Mouse (Mus musculus) liver, embryonic 15.5 days (tissue): ENCODE data around the gene Gm37240. TPM values are rescaled to one million over a fixed set of nuclear protein-coding genes. Genes with fewer than 3 reads are reported as not detected.

Experiments used
- ATAC-seq: fragments of 200-750 bp; cut with Nextera tagmentation; 2 replicates; pipeline ENCODE4 v1.8.0; 2017; ENCODE audit warnings: moderate number of reproducible peaks, mild to moderate bottlenecking, moderate library complexity; ENCODE audit not compliant: insufficient read depth
- H3K27ac ChIP-seq: fragments of 300-500 bp; sonication (generic); replicated peaks from 2 replicates; pipeline ENCODE4 v1.5.1; 2015; ENCODE audit warnings: mild to moderate bottlenecking, inconsistent platforms
- H3K27me3 ChIP-seq: fragments of 300-500 bp; sonication (generic); 2 replicates; pipeline ENCODE4 v1.6.1; 2015; ENCODE audit warnings: mild to moderate bottlenecking, inconsistent platforms
- H3K36me3 ChIP-seq: fragments of 300-500 bp; sonication (generic); replicated peaks from 2 replicates; pipeline ENCODE4 v1.6.1; 2015; ENCODE audit warnings: moderate library complexity, mild to moderate bottlenecking, inconsistent platforms
- H3K4me1 ChIP-seq: fragments of 300-500 bp; sonication (generic); replicated peaks from 2 replicates; pipeline ENCODE4 v1.6.1; 2015; ENCODE audit warnings: inconsistent platforms
- H3K4me2 ChIP-seq: fragments of 300-500 bp; sonication (generic); 2 replicates; pipeline ENCODE4 v1.6.1; 2015; ENCODE audit warnings: moderate library complexity, mild to moderate bottlenecking, inconsistent platforms
- H3K4me3 ChIP-seq: fragments of 300-500 bp; sonication (generic); replicated peaks from 2 replicates; pipeline ENCODE4 v1.5.1; 2015; ENCODE audit warnings: mild to moderate bottlenecking, inconsistent platforms
- H3K9ac ChIP-seq: fragments of 300-500 bp; sonication (generic); 2 replicates; pipeline ENCODE4 v1.6.1; 2015; ENCODE audit warnings: moderate library complexity, mild to moderate bottlenecking, inconsistent platforms
- H3K9me3 ChIP-seq: fragments of 300-500 bp; sonication (generic); replicated peaks from 2 replicates; pipeline ENCODE4 v1.6.1; 2016; ENCODE audit warnings: inconsistent platforms
- WGBS: fragments of 180-500 bp; shearing (Covaris S2); methylation state at CpG from one replicate; pipeline ENCODE4 v1.1.7; 2015; ENCODE audit warnings: mixed read lengths; ENCODE audit not compliant: insufficient replicate concordance; 5-methylcytosine and 5-hydroxymethylcytosine counted together
- polyA plus RNA-seq: library from polyadenylated mRNA; unstranded; fragments of >200 nt; fragmentation: Nextera tagmentation; extraction: Ambion mirVana; gene quantifications from 2 replicates; pipeline ENCODE4 v1.2.1, GENCODE M21; 2015

Gm37240 gene
- polyA plus RNA-seq, 1 experiment from 2014 or later: 0.24 TPM

DNA sequence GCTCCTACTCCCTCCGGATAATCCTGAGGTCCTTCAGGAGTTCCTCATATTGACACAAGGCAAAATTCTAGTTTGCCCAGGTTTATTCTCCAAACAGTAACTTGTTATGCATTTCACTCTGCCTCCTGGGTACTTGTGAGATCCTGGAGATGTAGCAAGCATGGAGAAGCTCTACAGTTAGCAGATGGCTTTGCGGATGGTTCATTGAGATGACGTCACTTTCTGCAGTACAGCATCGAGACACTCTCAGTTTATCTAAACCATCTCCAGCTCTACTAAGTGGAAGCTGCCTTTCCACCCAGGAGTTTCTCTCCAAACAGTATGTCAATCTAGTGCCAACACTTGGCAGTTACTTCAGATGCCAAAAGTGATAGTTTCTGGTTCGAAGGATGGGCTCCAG is 444.5 kb downstream of the Gm37240 start:
- Histone ChIP-seq H3K4me1 (no peaks in the 10 kb centered on the region), H3K4me2 (no peak overlapping the region), H3K27me3 (no peaks in the 10 kb centered on the region), H3K27ac (no peak overlapping the region), H3K36me3 (no peaks in the 10 kb centered on the region), H3K9me3 (no peaks in the 10 kb centered on the region), H3K4me3 (no peak overlapping the region), H3K9ac (no peak overlapping the region)
- ATAC-seq: no peak
- 76% methylated on average over 5 of the region's 5 CpGs for WGBS

DNA sequence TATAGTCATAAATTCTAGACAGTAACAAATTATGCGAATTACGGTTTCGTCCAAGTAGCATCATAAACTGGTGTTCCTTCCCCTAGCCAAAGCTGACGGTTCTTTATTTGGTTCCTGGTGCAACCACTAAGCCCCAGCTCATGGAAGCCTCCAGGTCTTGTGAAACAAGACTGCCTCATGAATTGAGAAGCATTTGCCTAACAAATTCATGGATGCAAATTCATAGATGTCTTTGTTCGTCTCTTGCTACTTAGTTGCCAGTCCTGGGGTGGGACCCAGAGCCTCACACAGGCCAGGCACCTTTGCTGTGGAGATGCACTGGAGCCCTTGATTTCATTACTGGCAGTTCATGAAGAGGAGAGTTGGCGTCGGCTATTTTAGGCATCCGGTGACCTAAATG is 445.1 kb downstream of the Gm37240 start:
- ATAC-seq: no peak
- WGBS: 73% methylated on average over 8 of the region's 8 CpGs
- no peak overlapping the region for H3K4me3 ChIP-seq
- H3K36me3 ChIP-seq: no peaks in the 10 kb centered on the region
- H3K4me1 ChIP-seq: no peaks in the 10 kb centered on the region
- no peak overlapping the region for H3K9ac ChIP-seq
- no peaks in the 10 kb centered on the region for H3K9me3 ChIP-seq
- no peak overlapping the region for H3K27ac ChIP-seq
- no peak overlapping the region for H3K4me2 ChIP-seq
- no peaks in the 10 kb centered on the region for H3K27me3 ChIP-seq

DNA sequence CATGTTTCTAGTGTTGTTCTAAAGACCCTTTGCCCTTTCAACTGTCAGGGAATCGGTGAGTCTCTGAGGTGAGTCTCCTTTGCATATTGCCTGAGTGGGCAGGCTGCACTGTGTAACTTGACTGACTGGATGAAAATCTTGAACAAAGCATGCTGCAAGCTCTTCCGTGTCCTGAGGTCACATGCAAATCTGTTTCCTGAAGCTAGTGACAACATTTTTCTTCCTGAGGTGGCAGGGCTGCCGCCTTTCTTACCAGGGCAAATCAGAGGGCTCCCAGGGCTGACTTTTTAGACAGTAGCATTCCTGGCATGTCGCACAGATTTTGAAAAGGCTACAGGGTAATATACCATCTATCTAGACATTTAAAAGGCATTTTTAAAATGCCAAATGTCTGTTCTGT is 451.9 kb downstream of the Gm37240 start:
- H3K27me3 ChIP-seq: no peaks in the 10 kb centered on the region
- ATAC-seq: no peak
- H3K36me3 ChIP-seq: no peaks in the 10 kb centered on the region
- no peak overlapping the region for H3K9ac ChIP-seq
- H3K9me3 ChIP-seq: no peaks in the 10 kb centered on the region
- H3K27ac ChIP-seq: no peak overlapping the region
- WGBS: 48% methylated on average over 4 of the region's 4 CpGs
- H3K4me2 ChIP-seq: no peak overlapping the region
- H3K4me1 ChIP-seq: no peaks in the 10 kb centered on the region
- no peak overlapping the region for H3K4me3 ChIP-seq

DNA sequence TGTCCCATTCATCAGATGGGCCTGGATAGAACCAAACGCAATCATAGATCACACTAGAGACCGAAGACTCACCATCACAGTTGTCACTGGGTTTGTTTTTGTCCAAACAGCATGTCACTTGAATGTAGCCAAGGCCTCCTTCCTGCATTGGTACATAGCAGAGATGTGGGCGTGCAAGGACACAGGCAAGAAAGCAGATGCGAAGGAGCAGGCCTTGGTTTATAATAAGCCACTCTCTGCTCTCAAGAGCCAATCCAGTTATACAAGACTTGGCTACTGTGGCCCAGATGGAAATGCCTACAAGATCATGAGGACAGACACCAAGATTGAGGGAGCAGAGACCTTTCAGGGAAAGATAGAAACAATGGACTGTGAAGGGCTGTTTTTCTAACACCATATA is 456.1 kb downstream of the Gm37240 start:
- Histone ChIP-seq H3K9ac (no peak overlapping the region), H3K27me3 (no peaks in the 10 kb centered on the region), H3K4me1 (no peaks in the 10 kb centered on the region), H3K4me2 (no peak overlapping the region), H3K36me3 (no peaks in the 10 kb centered on the region), H3K9me3 (no peaks in the 10 kb centered on the region), H3K27ac (no peak overlapping the region), H3K4me3 (no peak overlapping the region)
- no peak for ATAC-seq
- WGBS: 55% methylated on average over 4 of the region's 4 CpGs

DNA sequence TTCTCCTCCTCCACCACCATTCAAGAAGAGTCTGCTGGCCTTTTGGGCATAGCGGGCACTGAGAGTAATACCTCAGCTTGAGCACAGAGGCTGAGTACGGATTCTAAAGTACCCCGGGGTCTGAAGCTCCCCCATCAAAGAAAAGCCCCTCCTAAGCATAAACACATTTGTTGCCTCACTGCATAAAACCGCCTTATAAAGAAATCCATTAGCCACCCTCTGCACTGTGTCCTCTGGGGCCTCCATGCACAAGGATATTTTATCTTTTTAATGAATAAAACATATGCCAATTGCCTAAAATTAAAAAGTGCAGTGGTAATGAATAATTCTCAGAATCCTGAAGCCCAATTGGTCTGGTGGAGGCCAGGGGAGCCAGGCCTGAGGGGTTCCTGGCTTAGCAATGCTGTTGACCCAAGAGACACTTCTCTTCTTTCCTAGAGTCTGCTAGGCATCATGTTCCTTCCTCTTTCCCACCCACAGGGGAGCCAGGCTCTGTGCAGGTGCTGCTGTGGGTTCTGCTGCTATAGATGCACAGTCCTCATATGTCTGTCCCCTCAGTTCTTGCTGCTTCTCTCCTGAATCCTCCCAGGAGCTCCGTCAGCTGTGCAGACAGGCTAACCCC is 463.8 kb downstream of the Gm37240 start:
- no peaks in the 10 kb centered on the region for H3K9me3 ChIP-seq
- H3K36me3 ChIP-seq: no peaks in the 10 kb centered on the region
- no peaks in the 10 kb centered on the region for H3K4me1 ChIP-seq
- H3K27me3 ChIP-seq: no peaks in the 10 kb centered on the region
- no peak overlapping the region for H3K9ac ChIP-seq
- H3K4me2 ChIP-seq: no peak overlapping the region
- no peak overlapping the region for H3K27ac ChIP-seq
- 65% methylated on average over 5 of the region's 5 CpGs for WGBS
- no peak for ATAC-seq
- no peak overlapping the region for H3K4me3 ChIP-seq

DNA sequence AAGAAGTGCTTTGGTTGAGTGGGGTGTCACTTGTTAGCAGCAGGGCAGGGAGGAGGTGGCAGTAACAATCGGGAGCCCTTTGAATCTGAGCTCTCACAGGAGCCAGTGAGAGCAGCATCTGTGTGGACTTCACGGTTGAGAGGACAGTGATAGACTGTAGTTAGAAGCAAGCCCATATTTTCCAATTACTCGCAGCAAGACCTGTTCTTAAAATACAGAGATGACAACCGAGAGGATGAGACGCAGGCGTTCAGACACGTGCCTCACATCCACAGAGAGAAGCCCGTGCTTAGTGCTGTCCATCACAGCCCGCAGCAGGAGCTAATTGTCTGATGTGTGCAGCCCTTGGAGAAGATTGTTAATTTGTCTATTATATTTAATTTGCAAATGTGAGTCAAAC is 465.9 kb downstream of the Gm37240 start:
- 68% methylated on average over 9 of the region's 9 CpGs for WGBS
- no peak overlapping the region for H3K9ac ChIP-seq

DNA sequence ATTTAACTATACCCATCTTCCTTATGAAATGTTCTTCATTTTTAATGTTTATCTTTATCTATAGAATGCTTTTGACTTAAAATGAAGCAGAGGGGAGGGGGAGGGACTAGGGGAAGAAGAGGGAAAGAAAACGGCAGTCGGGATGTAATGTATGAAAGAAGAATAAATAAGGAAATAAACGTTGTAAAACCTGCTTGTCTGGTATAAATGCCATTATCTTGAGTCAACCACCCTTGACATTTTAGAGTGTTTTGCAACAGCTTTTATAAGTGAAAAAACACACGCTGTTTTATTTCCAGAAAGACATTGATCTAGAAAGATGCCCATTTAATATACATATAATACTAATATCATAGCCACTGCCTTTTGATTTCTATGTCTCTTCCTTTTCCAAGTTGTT is 469.7 kb downstream of the Gm37240 start:
- no peaks in the 10 kb centered on the region for H3K36me3 ChIP-seq
- no peaks in the 10 kb centered on the region for H3K4me1 ChIP-seq
- no peak overlapping the region for H3K4me3 ChIP-seq
- ATAC-seq: no peak
- H3K9ac ChIP-seq: no peak overlapping the region
- H3K27me3 ChIP-seq: no peaks in the 10 kb centered on the region
- WGBS: 61% methylated on average over 4 of the region's 4 CpGs
- H3K4me2 ChIP-seq: no peak overlapping the region
- no peaks in the 10 kb centered on the region for H3K9me3 ChIP-seq
- no peak overlapping the region for H3K27ac ChIP-seq

More for the DNA sequence above, 465.9 kb downstream of the Gm37240 start:
- Histone ChIP-seq H3K4me2 (no peak overlapping the region), H3K4me3 (no peak overlapping the region), H3K9me3 (no peaks in the 10 kb centered on the region), H3K27me3 (no peaks in the 10 kb centered on the region), H3K36me3 (no peaks in the 10 kb centered on the region), H3K4me1 (no peaks in the 10 kb centered on the region), H3K27ac (no peak overlapping the region)
- ATAC-seq: no peak

DNA sequence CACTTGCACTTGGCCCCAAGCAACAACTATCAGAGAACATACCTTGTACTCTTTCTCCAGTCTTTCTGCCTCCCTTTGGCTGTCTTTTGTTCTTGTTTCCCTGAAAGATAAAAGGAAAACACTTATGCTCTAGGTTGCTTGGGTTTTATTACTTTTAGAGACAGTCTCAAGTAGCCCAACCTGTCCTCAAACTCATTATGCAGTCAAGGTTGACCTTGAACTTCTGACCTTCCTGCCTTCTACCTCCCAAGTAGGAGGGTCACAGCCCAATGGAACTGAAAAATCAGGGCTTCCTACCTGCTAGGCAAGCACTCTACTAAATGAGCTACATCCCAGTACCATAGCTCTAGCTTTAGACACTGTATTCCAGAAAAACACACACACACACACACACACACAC is 488.5 kb downstream of the Gm37240 start:
- Histone ChIP-seq H3K36me3 (no peaks in the 10 kb centered on the region), H3K27me3 (no peaks in the 10 kb centered on the region), H3K9ac (no peak overlapping the region), H3K4me1 (no peaks in the 10 kb centered on the region), H3K4me2 (no peak overlapping the region), H3K9me3 (0 out of 2 replicates have a peak, but pooled peaks cover 7% of the 10 kb centered on the region), H3K4me3 (no peak overlapping the region), H3K27ac (no peak overlapping the region)
- no peak for ATAC-seq

DNA sequence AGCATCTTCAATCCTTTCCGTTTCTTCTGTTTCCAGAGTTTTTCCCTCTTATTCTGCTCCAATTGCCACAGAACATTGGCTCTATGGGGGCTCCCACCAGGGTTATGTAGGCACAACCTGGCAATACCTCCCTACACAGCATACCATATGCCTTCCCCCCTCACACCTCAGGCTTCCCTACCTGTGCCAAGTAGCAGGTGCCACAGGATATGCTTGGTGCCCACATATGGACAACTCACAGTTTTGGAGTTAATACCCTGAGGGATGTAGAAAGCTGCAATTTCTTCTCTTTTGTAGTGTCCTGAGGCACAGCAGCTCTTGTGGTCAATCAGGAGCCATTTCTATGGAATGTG is 488.9 kb downstream of the Gm37240 start:
- H3K27me3 ChIP-seq: no peaks in the 10 kb centered on the region
- H3K4me2 ChIP-seq: no peak overlapping the region
- H3K27ac ChIP-seq: no peak overlapping the region
- H3K4me3 ChIP-seq: no peak overlapping the region
- no peaks in the 10 kb centered on the region for H3K36me3 ChIP-seq
- H3K9ac ChIP-seq: no peak overlapping the region
- ATAC-seq: no peak
- H3K4me1 ChIP-seq: no peaks in the 10 kb centered on the region
- 67% methylated on average over 1 of the region's 1 CpGs for WGBS
- H3K9me3 ChIP-seq: 0 out of 2 replicates have a peak, but pooled peaks cover 7% of the 10 kb centered on the region

DNA sequence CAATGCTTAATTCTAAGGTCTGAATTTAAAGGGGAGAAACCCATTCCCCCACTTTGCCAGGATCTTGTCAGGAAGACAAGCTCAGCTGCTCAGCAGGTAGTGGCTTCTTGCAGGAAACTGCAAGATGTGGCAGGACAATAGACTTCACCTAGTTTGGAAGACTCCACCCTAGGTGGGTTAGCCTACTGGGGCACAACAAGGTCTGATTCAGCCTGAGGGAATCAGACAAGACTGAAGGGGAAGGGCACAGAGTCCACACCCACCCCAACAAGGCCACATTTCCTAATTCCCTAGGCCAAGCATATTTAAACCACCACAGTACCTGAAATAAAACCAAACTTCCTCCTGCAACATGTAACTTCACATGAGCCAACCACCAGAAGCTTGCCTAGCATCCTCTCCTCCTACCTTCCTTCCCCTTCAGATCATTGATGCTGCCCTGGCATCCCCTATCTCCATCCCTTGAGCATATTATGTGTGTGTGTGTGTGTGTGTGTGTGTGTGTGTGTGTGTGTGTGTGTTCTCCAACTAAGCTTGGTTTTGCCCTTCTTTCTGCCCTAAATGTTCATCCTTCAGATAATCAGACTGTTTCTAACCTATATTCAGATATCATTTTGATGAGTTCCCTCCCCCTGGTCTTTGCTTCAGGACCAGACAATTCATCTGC is 489.4 kb downstream of the Gm37240 start:
- no peaks in the 10 kb centered on the region for H3K4me1 ChIP-seq
- no peaks in the 10 kb centered on the region for H3K27me3 ChIP-seq
- H3K4me2 ChIP-seq: no peak overlapping the region
- 0 out of 2 replicates have a peak, but pooled peaks cover 7% of the 10 kb centered on the region for H3K9me3 ChIP-seq
- ATAC-seq: no peak
- H3K9ac ChIP-seq: no peak overlapping the region
- no peaks in the 10 kb centered on the region for H3K36me3 ChIP-seq
- no peak overlapping the region for H3K27ac ChIP-seq
- no peak overlapping the region for H3K4me3 ChIP-seq

DNA sequence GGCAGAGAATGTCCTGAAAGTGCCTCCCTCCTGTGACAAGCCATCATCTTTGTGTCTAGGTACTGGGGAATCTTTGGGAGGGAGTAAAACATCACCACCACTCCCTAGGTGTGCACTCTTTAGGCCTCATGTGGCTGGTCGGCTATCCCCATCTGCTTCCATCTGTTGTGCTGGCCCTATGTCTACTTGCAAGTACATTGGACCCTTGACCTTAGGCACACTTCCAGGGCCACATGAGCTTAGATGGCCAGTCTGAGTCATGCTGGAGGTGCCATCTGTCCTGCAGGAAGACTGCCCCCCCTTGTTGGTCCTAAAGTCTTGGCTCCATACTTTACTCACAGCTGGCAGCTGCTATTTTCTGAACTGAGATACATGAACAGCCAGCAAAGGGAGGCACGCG is 493.9 kb downstream of the Gm37240 start:
- no peaks in the 10 kb centered on the region for H3K4me1 ChIP-seq
- H3K4me2 ChIP-seq: no peak overlapping the region
- whole genome bisulfite sequencing: 80% methylated on average over 3 of the region's 3 CpGs
- no peaks in the 10 kb centered on the region for H3K36me3 ChIP-seq
- no peaks in the 10 kb centered on the region for H3K27me3 ChIP-seq
- H3K9ac ChIP-seq: no peak overlapping the region
- H3K27ac ChIP-seq: no peak overlapping the region
- H3K4me3 ChIP-seq: no peak overlapping the region
- 0 out of 2 replicates have a peak, but pooled peaks cover 7% of the 10 kb centered on the region for H3K9me3 ChIP-seq
- ATAC-seq: no peak

DNA sequence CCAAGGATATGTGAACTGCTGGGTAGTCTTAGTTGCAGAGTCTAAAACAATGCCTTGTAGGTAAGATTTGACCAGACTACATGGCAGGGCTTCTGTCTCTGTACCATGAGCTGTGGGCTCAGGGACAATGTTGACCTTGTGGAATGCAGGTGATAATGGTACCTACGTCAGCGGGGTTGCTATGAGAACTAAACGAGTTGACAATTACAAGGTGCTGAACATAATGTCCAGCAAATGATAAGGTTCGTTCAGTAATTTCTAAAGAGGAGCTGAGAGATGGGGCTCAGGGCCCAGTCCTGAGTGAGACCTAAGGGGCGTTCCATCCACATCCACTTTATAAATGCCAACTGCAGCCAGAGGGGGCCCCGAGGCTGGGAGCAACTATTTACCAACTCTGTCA is 495.6 kb downstream of the Gm37240 start:
- ATAC-seq: no peak
- H3K9me3 ChIP-seq: 0 out of 2 replicates have a peak, but pooled peaks cover 7% of the 10 kb centered on the region
- no peak overlapping the region for H3K9ac ChIP-seq
- no peaks in the 10 kb centered on the region for H3K4me1 ChIP-seq
- WGBS: 63% methylated on average over 6 of the region's 6 CpGs
- no peak overlapping the region for H3K4me3 ChIP-seq
- no peaks in the 10 kb centered on the region for H3K36me3 ChIP-seq
- no peaks in the 10 kb centered on the region for H3K27me3 ChIP-seq
- no peak overlapping the region for H3K4me2 ChIP-seq
- no peak overlapping the region for H3K27ac ChIP-seq
